Mouse (Mus musculus) c-Kit-positive CD71-negative TER-119-negative erythroid progenitor cells, embryonic 14.5 days (primary cell): ENCODE results near the gene Pdcd5.
A peak's percentile ranks its signal among the peaks of the same experiment; 100 is the strongest.

Experiments used
- DNase-seq: peaks from one replicate; pipeline ENCODE4 v3.0.0-alpha.2; 2013; ENCODE audit warnings: low read depth

Pdcd5 gene

DNA sequence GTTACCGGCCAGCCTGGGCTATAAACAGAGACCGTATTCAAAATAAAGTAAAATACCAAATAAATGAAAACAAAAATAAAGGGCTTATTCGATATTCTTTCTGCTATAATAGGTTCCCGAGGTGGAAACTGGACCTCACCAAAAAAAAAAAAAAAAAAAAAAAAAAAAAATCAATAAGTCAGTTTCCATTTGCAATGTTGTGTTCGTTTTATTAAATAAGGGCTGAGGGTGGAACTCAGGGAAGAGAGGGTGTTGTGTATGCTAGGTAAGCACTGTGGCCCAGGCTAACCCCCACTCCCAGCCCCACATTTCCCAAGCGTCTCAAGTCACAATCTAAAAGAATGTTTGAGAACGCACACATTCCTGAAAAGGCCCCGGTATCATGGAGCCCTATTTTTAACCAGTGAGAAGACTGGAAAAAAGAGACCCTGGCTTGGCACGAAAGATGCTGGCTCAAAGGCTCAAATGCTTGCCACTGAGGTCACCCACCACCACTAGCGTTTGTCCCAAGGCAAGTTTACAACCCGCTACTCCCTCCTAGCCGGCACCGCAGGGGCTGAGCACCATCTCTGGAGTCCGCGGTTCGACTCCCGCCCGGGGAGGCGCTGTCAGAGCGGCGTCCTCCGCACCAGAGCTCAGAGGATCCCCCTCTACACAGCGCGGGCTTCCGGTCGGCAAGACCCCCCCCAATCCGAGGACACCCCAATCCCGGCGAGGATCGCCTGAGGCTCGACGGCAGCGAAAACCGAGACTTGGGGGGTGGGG is 822 bp downstream of the Pdcd5 start:
- no peak for DNase-seq

DNA sequence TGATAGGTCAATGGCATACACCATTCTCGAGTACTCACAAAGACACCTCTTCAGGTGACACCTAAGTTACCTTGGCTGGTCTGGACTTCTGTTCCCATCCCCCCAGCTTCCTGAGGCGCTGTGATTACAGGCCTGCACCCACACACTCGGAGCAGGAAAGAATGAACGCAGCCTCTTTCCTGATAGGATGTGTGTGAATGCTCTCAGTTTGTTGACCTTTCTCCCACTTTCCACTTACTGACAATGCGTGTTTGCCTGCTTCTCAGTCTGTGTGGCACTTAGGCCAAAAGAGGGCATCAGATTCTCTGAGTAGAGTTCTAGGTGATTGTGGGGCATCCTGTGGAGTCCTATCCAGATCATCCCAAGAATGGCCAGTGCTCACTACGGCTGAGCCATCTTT is 7.2 kb downstream of the Pdcd5 start:
- no peak for DNase-seq

DNA sequence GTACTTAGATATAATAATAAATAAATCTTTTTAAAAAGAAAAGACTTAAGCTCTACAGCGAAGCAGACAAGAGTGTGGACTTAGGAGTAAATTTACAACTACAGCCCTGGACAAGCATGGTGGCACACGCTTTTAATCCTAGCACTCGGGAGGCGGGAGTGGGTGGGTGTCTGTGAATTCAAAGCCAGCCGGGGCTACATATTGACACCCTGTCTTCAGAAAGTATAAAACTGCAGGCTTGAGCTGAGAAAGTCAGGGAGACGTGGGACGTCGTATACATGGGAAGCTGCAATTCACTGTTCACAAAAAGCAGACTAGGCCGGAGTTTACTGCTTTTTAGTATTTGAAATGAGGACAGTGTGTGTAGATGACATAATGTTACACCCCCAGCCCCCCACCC is 10.4 kb downstream of the Pdcd5 start:
- DNase-seq, result no peak

DNA sequence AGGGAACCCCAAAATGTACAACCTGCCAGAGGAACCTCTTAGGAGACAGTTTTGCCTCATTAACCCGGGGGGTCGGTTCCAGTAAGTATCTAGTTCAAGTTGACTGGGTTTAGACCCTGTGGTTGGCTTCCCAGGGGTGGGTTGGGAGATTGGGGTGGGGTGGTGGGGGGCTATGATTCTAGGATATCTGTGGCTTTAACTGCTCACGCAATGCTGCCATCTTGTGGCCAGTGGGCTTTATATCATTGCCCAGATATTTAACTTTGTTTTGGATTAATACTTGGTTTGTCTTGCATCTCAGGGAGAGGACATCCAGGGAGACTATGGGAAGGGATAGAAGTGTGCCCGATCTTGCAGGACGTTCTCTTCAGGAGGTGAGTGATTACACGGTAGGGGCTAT is 11.1 kb downstream of the Pdcd5 start:
- DNase-seq, result no peak

DNA sequence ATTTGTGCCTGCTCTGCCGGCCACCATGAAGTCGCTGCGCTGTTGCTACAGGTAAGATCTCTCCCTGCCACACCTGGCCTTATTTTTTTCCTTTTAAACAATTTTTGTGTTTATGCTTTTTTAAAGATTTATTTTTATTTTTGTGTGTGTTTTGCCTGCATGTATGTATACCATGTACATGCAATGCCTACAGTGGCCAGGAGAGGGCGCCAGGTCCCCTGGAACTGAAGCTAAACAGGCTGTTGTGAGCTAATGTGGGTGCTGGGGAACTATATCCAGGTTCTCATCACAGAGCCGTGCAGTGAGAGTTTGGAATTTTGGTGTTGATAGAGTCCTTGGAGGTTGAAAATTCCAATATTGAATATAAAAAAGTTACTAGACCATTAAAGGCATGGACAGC is 18.8 kb downstream of the Pdcd5 start:
- peak; percentile 34 for DNase-seq

DNA sequence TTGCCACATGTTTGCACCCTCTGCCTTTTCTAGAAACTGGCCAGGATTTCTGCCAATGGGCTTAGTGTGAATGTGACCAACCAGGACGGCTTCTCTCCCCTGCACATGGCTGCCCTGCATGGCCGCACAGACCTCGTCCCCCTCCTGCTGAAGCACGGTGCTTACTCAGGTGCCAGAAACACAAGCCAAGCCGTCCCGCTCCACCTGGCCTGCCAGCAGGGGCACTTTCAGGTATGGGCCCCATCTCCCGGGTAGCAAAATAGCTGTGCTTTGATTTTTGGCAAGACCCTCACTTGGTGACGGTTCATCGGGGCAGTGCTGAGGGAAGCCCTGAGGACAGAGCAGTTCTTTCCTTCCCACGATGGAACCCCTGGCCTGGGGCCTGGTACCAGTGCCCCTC is 19.9 kb downstream of the Pdcd5 start:
- no peak for DNase-seq

DNA sequence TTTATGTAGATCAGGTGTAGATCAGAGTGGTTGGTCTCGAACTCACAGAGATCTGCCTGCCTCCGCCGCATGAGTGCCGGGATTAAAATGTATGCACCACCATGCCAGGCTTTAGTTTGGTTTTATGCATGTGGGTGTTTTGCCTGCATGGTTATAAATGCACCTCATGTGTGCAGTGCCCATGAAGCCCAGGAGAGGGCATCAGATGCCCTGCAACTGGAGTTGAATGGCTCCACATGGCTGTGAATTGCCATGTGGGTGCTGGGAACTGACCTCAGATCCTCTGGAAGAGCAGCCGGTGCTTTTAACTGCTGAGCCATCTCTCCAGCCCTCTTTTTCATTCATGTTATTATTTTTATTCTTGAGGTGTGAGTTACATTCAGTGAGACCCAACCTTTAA is 21.3 kb downstream of the Pdcd5 start:
- DNase-seq, result no peak

DNA sequence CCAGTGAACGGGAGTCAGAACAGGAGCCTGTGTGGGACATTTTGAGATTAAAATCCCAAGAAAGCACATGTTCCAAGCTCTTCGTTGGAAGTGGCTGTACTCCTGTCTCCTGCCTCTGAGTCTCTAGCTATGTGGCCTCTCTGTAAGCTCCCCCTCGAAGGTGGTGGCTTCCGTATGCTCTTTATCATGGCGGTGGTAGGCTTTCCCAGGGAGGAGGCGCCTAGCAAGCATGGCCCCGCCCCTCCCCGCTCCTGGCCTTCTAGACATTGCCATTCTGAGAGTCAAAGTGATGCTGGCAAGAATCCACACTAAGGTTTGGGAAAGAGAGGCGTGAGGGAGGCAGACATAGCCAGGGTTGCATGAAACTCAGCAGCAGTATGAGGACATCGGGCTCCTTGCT is 24.7 kb downstream of the Pdcd5 start:
- DNase-seq, result no peak

DNA sequence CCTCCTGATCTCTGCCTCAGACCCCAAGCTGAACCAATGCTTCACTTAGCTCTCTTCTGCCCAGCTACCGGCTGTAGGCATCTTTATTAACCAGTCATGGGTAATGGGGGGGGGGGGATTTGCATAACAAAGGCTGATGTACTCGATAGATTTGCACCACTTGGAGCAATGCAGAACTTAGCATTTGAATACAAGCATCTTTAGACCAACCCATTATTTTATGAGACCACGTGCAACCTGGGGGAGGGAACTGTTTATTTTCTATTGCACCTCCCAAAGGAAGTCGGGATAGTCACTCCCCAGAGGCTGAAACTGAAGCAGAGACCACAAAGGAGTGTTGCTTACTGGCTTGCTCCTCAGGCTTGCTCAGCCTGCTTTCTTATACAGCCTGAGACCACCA is 29.8 kb downstream of the Pdcd5 start:
- DNase-seq, result no peak

DNA sequence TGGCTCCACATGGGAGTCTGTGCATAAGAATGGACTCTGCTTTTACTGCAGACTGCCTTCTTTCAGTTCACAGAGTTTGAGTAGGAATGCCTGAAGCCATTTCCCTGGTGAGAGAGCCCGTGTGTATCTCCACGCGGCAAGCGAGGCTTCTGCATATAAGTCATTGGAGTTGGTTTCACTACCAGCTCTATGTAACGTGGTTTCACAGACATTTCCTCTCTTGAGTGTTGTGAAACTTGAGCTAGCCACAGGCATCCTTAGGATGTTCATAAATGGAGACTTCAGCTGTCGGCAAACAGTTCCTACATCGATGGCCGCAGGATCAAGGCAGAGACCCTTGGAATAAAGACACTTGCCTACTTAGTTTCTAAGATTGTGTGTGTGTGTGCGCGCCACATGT is 38.1 kb downstream of the Pdcd5 start:
- no peak for DNase-seq

DNA sequence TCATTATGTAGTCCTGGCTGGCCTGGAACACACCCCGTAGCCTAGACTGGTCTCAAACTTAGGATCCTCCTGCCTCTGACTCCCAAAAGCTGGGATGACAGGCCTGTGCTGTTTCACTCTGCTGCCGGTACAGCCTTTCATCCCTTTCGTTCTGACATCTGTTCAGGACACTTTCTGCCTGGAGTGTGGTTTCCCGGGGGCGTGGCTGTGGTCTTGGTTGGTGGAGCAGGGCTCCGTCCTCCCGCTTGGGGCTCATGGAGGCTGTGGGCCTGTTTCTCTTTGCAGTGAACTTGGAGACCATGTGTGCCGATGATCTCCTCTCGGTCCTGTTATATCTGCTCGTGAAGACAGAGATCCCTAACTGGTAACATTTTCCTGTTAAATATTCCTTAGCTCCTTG is 40.5 kb downstream of the Pdcd5 start:
- no peak for DNase-seq

DNA sequence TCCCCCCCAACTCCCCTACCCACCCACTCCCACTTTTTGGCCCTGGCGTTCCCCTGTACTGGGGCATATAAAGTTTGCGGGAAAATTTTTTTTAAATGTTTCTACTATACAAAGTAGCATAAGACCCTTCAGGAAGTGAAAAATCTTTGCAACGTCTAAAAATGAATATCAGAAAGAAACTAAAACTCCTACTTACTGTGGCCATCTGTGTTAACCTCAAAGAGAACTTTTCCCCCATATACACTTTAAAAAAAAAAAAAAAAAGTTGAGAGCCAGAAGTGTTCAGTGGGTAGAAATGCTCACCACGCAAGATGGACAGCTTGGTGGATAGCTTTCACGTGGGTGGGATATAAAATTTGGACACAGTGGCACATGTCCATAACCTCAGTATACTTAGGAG is 44.6 kb downstream of the Pdcd5 start:
- DNase-seq, result no peak

DNA sequence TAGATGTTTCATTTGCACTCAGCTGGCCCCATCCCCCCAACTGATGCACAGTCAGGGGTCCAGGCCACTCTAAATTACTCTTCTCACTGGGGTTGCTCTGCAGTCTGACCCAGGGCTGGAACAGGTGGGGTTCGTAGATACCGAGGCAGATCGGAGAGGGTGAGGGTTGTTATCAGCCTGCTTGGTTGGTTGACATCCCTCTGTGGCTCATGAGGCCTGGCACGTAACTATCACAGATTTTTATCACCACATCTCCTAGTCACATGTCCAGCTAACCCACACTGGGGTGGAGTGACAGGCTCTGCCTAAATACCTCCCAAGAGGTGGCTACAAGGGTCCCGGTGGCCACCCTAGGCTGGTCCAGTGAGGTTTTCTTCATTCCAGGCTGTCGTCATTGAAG is 46.2 kb downstream of the Pdcd5 start:
- no peak for DNase-seq

DNA sequence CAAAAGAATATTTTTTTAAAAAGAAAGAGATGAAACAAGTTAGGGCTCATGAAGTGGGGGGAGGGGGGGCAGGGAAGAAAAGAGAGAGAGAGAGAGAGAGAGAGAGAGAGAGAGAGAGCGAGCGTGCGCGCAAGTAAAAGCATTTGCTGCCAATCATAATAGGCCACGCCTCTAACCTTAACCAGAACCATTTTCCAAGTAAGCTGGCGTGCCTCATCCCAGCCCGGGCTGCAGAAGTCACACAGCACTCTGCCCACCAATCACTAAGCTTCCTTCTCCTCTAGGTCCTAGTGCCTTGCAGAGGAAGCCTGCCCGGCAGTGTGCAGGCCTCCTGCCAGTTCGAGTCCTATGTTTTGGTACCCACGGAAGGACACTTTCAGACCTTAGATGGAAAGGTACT is 47.3 kb downstream of the Pdcd5 start:
- DNase-seq, result no peak

DNA sequence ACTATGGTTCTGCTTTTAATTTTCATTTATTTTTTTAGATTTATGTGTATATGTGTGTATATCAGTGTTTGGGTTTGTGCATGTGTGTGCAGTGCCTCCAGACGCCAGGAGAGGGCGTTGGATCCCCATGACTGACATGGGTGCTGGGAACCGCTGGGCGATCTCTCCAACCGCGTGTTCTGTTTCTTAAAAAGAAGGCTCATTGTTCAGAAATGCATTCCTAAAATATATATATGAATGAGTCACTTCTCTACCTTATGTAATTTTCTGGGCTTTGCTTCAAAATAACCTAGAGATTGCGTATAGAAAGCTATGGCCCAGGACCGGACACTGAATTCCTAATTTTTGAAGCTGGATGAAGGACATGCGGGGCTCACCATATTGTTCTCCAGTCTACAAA is 47.8 kb downstream of the Pdcd5 start:
- no peak for DNase-seq

DNA sequence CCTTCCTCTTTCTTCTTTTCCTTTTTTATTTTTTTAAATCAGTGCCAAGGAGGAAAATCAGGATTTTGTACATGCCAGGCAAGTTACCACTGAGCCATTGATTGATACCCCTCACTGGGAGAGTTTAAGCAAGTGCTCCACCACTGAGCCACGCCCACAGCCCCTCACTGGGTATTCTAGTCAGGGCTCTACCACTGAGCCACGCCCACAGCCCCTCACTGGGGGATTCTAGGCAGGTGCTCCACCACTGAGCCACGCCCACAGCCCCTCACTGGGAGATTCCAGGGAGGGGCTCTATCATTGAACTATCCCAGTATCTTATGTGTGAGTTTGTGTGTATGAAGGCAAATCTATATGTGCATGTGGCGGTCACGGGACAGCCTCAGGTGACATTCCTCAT is 53.0 kb downstream of the Pdcd5 start:
- no peak for DNase-seq
